Mouse (Mus musculus): ENCODE data around the gene Efna5. TPM values are rescaled to one million over a fixed set of nuclear protein-coding genes. Genes with fewer than 3 reads are reported as not detected.

The Efna5 gene
- total RNA-seq (2021), result 20.8 and 30.0 TPM in 2 replicates
- long read RNA-seq, partial matches to known transcripts, result 0 of 3 reads
- long read RNA-seq, other reads (novel, unspliced or antisense), result 3 of 3 reads

- DNase-seq, result peak; percentile 61
Observed at GRCm38 (mm10) chr17:62881176-62881790, at the start of gene Efna5. Gene Efna5, minus strand, starts transcription at chr17:62881317.

GRCm38 (mm10) chr17:62915304-62915703, 34.2 kb upstream of the Efna5 start:
- DNase-seq, result no peak

DNA sequence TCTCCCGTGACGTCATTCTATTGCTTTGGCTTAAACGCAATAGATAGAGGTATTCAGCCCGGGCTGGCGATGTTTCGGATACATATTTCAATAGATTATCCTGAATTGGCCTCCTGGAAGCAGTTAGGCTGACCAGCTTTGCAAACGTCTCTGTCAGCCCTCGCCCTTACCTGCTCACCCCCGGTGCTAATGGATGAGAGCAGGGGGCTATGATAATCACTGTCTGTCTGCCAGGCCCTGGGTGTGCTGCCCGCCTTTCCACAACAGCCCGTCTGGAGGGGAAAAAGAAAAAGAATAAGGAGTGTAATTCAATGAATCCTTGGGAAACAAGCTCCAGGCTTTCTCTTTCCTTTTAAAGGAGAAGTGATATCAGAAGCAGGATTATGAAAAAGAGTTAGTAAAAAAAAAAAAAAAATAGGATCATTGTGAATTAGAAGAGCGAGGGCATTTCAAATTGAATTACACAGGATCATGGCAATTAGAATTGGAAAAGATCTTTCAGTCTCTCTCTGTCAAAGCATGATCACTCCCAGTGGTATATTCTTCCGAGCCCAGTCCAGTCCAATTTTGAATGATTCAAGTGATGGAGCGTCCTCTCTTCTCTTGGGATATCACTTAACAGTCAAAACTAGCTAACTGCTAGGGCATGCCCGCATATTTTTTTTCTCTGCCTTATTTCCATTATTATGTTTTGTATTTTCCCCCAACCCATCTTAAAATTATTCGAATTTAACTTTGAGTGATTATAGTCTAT, 24.8 kb upstream of the Efna5 start:
- no peak for DNase-seq

GRCm38 (mm10) chr17:62899066-62899465, 17.9 kb upstream of the Efna5 start:
- DNase-seq, result no peak

DNA sequence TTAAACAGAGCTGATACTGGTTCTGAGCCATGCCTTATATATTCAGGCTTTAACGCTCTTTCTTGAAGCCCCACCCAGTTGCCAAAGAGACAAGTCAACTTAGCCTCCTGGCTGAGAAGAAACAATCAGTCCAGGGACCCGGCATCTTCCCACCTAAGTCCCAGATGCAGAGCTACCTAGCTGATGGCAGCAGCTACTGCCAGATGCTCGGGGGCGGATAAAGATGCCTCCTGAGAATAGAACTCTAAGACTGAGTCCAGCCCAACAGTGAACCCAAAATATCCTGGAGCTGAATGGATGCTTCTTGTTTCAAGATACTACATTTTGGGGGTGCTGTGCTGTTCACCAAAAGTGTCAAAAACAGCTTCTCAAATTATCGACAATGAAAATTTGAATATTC, 8.9 kb upstream of the Efna5 start:
- no peak for DNase-seq

GRCm38 (mm10) chr17:62884129-62884506, 3.0 kb upstream of the Efna5 start:
- DNase-seq, result peak; percentile 85

DNA sequence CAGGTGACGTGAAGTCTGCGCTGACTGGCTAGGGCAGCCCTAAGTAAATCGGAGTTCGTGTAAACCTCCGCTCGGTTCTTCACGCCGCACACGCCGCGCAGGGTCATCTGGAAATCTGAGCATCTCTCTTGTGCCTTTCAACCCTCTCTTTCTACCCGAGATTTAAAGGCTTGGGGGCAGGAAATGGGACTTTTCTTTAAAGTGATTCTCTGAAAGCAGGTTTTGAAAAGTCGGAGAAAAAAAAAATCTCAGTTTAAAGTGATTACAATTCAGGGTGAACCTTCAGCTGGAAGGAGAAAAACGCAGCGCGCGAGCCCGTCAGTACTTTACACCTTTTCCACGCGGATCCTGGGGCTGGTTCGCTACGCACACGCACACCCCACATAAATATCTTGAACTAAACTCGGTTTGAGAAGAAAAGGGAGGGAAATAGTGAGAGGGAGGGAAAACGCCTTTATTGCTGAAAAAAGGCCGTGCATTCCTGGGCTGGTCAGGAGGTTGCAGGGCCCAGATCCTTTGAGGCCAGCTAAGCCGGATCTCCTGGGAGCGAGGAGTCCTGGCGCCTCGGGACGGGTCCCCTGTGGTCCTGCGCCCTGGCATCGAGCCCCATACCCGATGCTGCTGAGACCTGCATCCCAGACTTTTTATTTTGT, 2.5 kb upstream of the Efna5 start:
- peak; percentile 61 for DNase-seq

DNA sequence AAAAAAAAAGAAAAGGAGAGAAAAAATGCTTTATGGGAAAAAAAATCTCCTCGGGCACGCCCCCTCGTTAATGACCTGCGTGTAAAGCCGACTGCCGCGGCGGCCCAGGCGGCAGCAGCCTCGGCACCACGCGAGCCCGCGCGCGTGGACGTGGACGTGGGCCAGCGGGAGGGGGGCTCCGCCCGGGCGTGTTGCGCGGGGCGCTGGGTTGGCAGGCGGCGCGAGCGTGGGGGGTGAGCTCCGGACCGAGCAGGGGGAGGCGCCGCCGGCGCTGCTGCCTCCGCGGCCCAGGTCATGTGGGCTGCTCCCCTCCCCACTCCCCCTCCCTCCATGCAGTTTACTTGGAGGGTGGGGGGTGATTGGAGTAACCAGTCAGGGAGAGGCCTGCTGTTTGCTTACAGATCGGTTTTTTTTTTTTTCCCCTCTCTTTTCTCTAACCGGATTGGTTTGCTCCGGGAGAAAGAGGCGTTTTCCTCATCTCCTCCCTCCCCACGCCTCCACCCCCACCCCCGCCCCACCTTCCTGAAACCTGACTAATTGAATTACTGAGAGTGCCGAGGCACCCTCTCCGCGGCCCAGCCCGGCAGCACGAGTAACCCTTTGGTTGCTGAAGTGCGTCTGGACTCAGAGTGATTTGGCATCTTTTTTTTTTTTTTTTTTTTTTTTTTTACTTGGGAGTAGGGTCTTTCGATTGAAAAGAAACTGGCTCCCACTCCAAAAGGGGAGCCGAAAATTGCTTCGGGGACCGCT, 1.8 kb upstream of the Efna5 start:
- DNase-seq, result peak; percentile 80

GRCm38 (mm10) chr17:62881791-62882725, 941 bp upstream of the Efna5 start:
- peak; percentile 68 for DNase-seq

- peak; percentile 54 for DNase-seq
Observed at GRCm38 (mm10) chr17:62880311-62881175, 574 bp downstream of the Efna5 start.

DNA sequence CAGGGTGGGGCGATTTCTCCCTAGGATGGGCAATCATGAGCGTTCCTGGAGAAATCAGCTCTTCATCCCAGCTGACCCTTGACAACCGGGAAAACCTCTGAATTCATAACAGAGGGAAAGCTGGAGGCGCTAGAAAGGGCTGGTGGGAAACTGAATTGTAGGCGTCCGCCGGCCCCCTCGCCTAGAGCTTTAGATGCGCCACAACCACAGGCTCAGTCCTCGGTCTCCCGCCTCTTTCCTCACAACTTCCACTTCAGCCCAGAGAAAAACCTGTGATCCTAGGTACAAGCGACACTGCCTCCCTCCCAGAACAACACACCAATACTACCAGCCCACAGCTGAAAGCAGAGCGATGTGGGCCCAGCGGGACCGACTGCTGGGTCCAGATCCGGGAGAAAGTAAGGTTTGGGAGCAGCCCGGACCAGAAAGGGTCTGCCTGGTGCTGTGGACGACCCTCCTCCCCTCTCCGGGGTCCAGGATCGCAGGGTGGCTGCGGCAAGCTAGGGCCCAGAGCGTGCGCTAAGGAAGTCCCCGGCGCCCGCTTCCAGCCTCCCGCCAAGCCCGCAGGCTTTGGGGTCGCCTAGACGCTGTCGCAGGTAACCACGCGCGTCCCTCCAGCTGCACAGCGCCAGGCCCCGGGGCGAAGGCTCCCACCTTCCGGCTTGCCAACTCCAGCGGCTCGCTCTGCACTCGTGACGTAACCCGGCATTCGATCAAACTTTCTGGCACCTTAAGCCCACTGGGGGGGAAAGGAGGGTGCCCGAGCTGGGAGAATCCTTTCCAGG, 1.4 kb downstream of the Efna5 start:
- peak; percentile 63 for DNase-seq

GRCm38 (mm10) chr17:62875727-62876126, 5.4 kb downstream of the Efna5 start:
- DNase-seq, result peak; percentile 3

DNA sequence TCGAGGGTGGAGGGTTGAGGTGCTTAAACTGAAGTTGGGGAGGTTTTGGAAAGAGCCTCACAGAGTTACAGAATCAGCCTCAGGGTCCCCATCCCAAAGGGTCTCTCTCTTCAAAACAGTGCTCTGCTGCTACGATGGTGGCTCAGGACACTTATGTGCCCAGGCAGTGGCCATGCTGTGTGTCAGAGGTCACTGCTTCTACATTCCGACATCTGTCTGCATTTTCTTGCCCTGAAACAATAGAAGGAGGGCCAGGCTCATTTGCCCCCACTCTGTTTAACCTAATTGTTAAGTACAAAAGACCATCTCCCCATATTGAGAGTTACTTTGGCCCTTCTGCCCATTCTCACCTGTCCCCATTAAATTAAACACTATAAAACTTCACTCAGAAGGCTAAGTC, 9.2 kb downstream of the Efna5 start:
- DNase-seq, result no peak

- DNase-seq, result no peak
Observed at GRCm38 (mm10) chr17:62871191-62871590, 9.9 kb downstream of the Efna5 start.

- no peak for DNase-seq
Observed at GRCm38 (mm10) chr17:62870446-62870845, 10.7 kb downstream of the Efna5 start.

DNA sequence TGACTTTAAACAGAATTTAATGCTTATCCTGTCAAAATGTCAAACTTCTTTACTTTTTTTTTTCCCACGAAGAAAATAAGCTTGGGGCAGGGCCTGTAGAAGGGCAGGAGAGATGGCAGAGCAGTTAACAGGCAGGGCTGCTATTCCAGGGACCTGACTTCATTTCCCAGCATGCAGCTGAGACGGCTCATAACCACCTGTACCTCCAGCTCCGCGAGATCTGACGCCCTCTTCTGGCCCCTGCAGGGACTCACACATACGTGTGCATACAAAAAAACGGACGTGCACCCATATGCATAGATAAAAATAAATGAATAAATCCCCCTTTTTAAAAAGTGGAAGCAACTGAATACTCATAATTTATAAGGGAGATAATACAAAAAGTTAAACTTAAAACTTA, 16.2 kb downstream of the Efna5 start:
- DNase-seq, result no peak

GRCm38 (mm10) chr17:62863004-62863403, 18.1 kb downstream of the Efna5 start:
- no peak for DNase-seq

- DNase-seq, result no peak
Observed at GRCm38 (mm10) chr17:62862298-62862999, 18.7 kb downstream of the Efna5 start.

GRCm38 (mm10) chr17:62857275-62857674, 23.8 kb downstream of the Efna5 start:
- DNase-seq, result no peak

Data from adrenal gland, postnatal 25 days (tissue).